Mouse (Mus musculus) spleen, embryonic (tissue): ENCODE measurements around the gene Plekhg2.

Source experiments
- CTCF ChIA-PET: fragments of 350-600 bp; sonication (Branson Sonifier 250); formaldehyde crosslinking; loops from one replicate; lab custom pipeline; 2022; lab: Charles Lee

Plekhg2 gene

GRCm38 (mm10) chr7:28384162-28384561, 11.8 kb upstream of the Plekhg2 start:
- CTCF ChIA-PET = interaction anchor here (0.6 to 2.2 kb wide), 2 partner anchors 10 to 324 kb away, joined by 3 to 14 read pairs; no protein-coding TSS in a partner anchor

GRCm38 (mm10) chr7:28383606-28384005, 11.2 kb upstream of the Plekhg2 start:
- CTCF ChIA-PET = interaction anchor here (2.2 kb wide), 1 partner anchor 9 kb away, joined by 14 read pairs; no protein-coding TSS in a partner anchor

GRCm38 (mm10) chr7:28382981-28383396, 10.6 kb upstream of the Plekhg2 start:
- CTCF ChIA-PET = interaction anchor here (0.6 to 2.2 kb wide), 3 partner anchors 9 to 58 kb away, joined by 3 to 14 read pairs (median 4); no protein-coding TSS in a partner anchor

- CTCF ChIA-PET = interaction anchor here (0.6 to 0.9 kb wide), 3 partner anchors 11 to 59 kb away, joined by 3 to 4 read pairs (median 4); no protein-coding TSS in a partner anchor
Observed at GRCm38 (mm10) chr7:28382347-28382951, 10.1 kb upstream of the Plekhg2 start.

- CTCF ChIA-PET = interaction anchor here (0.9 kb wide), 1 partner anchor 12 kb away, joined by 4 read pairs; no protein-coding TSS in a partner anchor
Observed at GRCm38 (mm10) chr7:28381938-28382337, 9.5 kb upstream of the Plekhg2 start.

- CTCF ChIA-PET = no interaction called here
Observed at GRCm38 (mm10) chr7:28381017-28381790, 8.8 kb upstream of the Plekhg2 start.

GRCm38 (mm10) chr7:28380237-28381016, 8.0 kb upstream of the Plekhg2 start, which contains the start of gene Zfp36:
Gene Zfp36, minus strand, starts transcription at chr7:28380253.
- CTCF ChIA-PET = interaction anchor here (0.6 kb wide), 1 partner anchor 579 kb away, joined by 15 read pairs; no protein-coding TSS in a partner anchor

- CTCF ChIA-PET = interaction anchor here (1.1 kb wide), 1 partner anchor 13 kb away, joined by 10 read pairs; no protein-coding TSS in a partner anchor
Observed at GRCm38 (mm10) chr7:28378769-28379651, 6.6 kb upstream of the Plekhg2 start.

- CTCF ChIA-PET = interaction anchor here (1.1 kb wide), 1 partner anchor 13 kb away, joined by 10 read pairs; no protein-coding TSS in a partner anchor
Observed at GRCm38 (mm10) chr7:28378066-28378690, 5.8 kb upstream of the Plekhg2 start.

GRCm38 (mm10) chr7:28377190-28378065, 5.0 kb upstream of the Plekhg2 start:
- CTCF ChIA-PET = no interaction called here

- CTCF ChIA-PET = interaction anchor here (0.6 to 1.0 kb wide), 3 partner anchors 10 to 35 kb away, joined by 3 to 8 read pairs (median 4); no protein-coding TSS in a partner anchor
Observed at GRCm38 (mm10) chr7:28376011-28376771, 3.8 kb upstream of the Plekhg2 start.

GRCm38 (mm10) chr7:28375176-28375921, 3.0 kb upstream of the Plekhg2 start:
- CTCF ChIA-PET = interaction anchor here (0.9 to 2.5 kb wide), 3 partner anchors 9 to 35 kb away, joined by 3 to 14 read pairs (median 4); no protein-coding TSS in a partner anchor

- CTCF ChIA-PET = interaction anchor here (1.5 to 2.5 kb wide), 2 partner anchors 9 to 11 kb away, joined by 6 to 14 read pairs; no protein-coding TSS in a partner anchor
Observed at GRCm38 (mm10) chr7:28374647-28375046, 2.2 kb upstream of the Plekhg2 start.

GRCm38 (mm10) chr7:28373891-28374495, 1.6 kb upstream of the Plekhg2 start:
- CTCF ChIA-PET = interaction anchor here (0.6 to 2.5 kb wide), 3 partner anchors 10 to 14 kb away, joined by 4 to 14 read pairs (median 6); no protein-coding TSS in a partner anchor

- CTCF ChIA-PET = interaction anchor here (0.6 to 2.5 kb wide), 3 partner anchors 11 to 422 kb away, joined by 4 to 14 read pairs (median 6); no protein-coding TSS in a partner anchor
Observed at GRCm38 (mm10) chr7:28373131-28373581, 757 bp upstream of the Plekhg2 start.

GRCm38 (mm10) chr7:28371514-28371989, 847 bp downstream of the Plekhg2 start:
- CTCF ChIA-PET = interaction anchor here (0.6 kb wide), 1 partner anchor 19 kb away, joined by 7 read pairs; no protein-coding TSS in a partner anchor
